Mouse (Mus musculus): ENCODE data around the gene Ptgfrn. TPM values are rescaled to one million over a fixed set of nuclear protein-coding genes. Genes with fewer than 3 reads are reported as not detected.

Ptgfrn gene
- total and polyA plus RNA-seq, 2 experiments from 2014 or later, result 5.2 to 61.5 TPM

GRCm38 (mm10) chr3:101007112-101007782, 102.8 kb downstream of the Ptgfrn start:
- WGBS, result 52% methylated on average over 5 of the region's 5 CpGs
- DNase-seq (ENCODE audit: low spot score) (no peak), ATAC-seq (ENCODE audit: insufficient read depth, low read depth) (no peak)
- TF ChIP-seq EP300 (IDR thresholded peaks at IDR 0.05; ENCODE audit: low read depth), result no peak
- H3K4me3 ChIP-seq (ENCODE audit: low read depth, low read length), result no peak overlapping the region
- no peak overlapping the region for H3K9ac ChIP-seq (replicated peaks; ENCODE audit: low read depth, low read length)
- no peaks in the 10 kb centered on the region for H3K36me3 ChIP-seq (replicated peaks; ENCODE audit: control insufficient read depth, insufficient read depth, low read length)
- H3K4me1 ChIP-seq (ENCODE audit: control insufficient read depth, insufficient read depth), result peaks cover 5% of the 10 kb centered on the region; the same call in 1 of the 2 replicates
- H3K27me3 ChIP-seq (ENCODE audit: control insufficient read depth, insufficient read depth, low read length), result no peaks in the 10 kb centered on the region
- H3K27ac ChIP-seq (ENCODE audit: low read depth), result no peak overlapping the region
- no peaks in the 10 kb centered on the region for H3K9me3 ChIP-seq (replicated peaks; ENCODE audit: control insufficient read depth, low read length)
- no peak overlapping the region for H3K4me2 ChIP-seq (ENCODE audit: low read depth, low read length)

DNA sequence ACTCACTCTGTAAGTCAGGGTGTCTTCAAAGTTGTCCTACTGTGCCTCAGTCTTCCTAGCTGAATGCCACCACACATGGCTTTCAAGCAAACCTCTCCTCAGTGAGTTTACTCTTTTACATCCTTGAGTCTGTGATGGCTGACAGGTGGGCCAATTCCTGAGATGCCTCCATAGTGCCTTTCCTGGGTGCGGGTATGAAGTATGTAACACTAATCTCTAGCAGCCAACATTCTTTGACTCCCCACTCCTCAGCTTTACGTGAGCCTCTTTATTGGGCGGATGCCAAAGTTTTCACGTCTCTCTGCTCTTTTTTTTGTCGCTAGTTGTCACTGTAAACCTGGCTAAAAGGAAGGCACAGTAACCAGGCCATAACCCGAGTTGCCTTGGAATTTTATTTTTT, 104.7 kb downstream of the Ptgfrn start:
- ATAC-seq (ENCODE audit: insufficient read depth, low read depth) (no peak), DNase-seq (ENCODE audit: low spot score) (no peak)
- Histone ChIP-seq H3K4me2 (ENCODE audit: low read depth, low read length) (no peak overlapping the region), H3K36me3 (replicated peaks; ENCODE audit: control insufficient read depth, insufficient read depth, low read length) (no peaks in the 10 kb centered on the region), H3K27me3 (ENCODE audit: control insufficient read depth, insufficient read depth, low read length) (no peaks in the 10 kb centered on the region), H3K9ac (replicated peaks; ENCODE audit: low read depth, low read length) (no peak overlapping the region), H3K9me3 (replicated peaks; ENCODE audit: control insufficient read depth, low read length) (no peaks in the 10 kb centered on the region), H3K27ac (ENCODE audit: low read depth) (no peak overlapping the region), H3K4me1 (ENCODE audit: control insufficient read depth, insufficient read depth) (no peaks in the 10 kb centered on the region), H3K4me3 (ENCODE audit: low read depth, low read length) (no peak overlapping the region)
- TF ChIP-seq CTCF (IDR thresholded peaks at IDR 0.05; ENCODE audit: low read depth), result no peak
- 50% methylated on average over 6 of the region's 6 CpGs for WGBS

- H3K9ac ChIP-seq (replicated peaks; ENCODE audit: low read depth, low read length), result no peak overlapping the region
- H3K9me3 ChIP-seq (replicated peaks; ENCODE audit: control insufficient read depth, low read length), result no peaks in the 10 kb centered on the region
- H3K27ac ChIP-seq (ENCODE audit: low read depth), result no peak overlapping the region
- TF ChIP-seq EP300 (IDR thresholded peaks at IDR 0.05; ENCODE audit: low read depth) (no peak), CTCF (IDR thresholded peaks at IDR 0.05; ENCODE audit: low read depth) (no peak)
- no peaks in the 10 kb centered on the region for H3K4me1 ChIP-seq (ENCODE audit: control insufficient read depth, insufficient read depth)
- ATAC-seq (ENCODE audit: insufficient read depth, low read depth) (no peak), DNase-seq (ENCODE audit: low spot score) (no peak)
- no peak overlapping the region for H3K4me3 ChIP-seq (ENCODE audit: low read depth, low read length)
- no peak overlapping the region for H3K4me2 ChIP-seq (ENCODE audit: low read depth, low read length)
- whole genome bisulfite sequencing, result 81% methylated on average over 15 of the region's 15 CpGs
- no peaks in the 10 kb centered on the region for H3K36me3 ChIP-seq (replicated peaks; ENCODE audit: control insufficient read depth, insufficient read depth, low read length)
- no peaks in the 10 kb centered on the region for H3K27me3 ChIP-seq (ENCODE audit: control insufficient read depth, insufficient read depth, low read length)
These were observed 106.3 kb downstream of the Ptgfrn start for GRCm38 (mm10) chr3:101003575-101004356.

DNA sequence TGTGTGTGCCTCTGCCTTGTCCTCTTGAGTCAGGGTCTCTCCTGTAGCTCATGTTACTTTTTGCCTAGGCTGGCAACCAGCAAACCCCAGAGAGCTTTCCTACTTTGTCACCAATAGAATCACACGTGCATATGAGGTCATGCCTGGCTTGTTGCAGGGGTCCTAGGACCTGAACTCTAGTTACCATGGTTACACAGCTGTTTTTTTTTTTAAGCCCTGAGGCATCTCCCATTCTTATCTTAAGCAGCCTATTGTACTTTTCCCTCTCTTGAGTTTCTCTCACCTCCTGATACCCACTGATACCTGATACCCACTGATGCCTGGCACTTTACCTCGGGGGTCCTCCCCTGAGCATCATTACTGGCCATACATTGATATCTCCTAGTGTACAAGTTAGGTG, 110.3 kb downstream of the Ptgfrn start:
- Histone ChIP-seq H3K4me2 (ENCODE audit: low read depth, low read length) (no peak overlapping the region), H3K9ac (replicated peaks; ENCODE audit: low read depth, low read length) (no peak overlapping the region), H3K4me3 (ENCODE audit: low read depth, low read length) (no peak overlapping the region), H3K27me3 (ENCODE audit: control insufficient read depth, insufficient read depth, low read length) (no peaks in the 10 kb centered on the region), H3K27ac (ENCODE audit: low read depth) (no peak overlapping the region), H3K4me1 (ENCODE audit: control insufficient read depth, insufficient read depth) (peaks cover 4% of the 10 kb centered on the region; the same call in 1 of the 2 replicates), H3K36me3 (replicated peaks; ENCODE audit: control insufficient read depth, insufficient read depth, low read length) (no peaks in the 10 kb centered on the region), H3K9me3 (replicated peaks; ENCODE audit: control insufficient read depth, low read length) (no peaks in the 10 kb centered on the region)
- DNase-seq (ENCODE audit: low spot score) (no peak), ATAC-seq (ENCODE audit: insufficient read depth, low read depth) (no peak)
- WGBS, result 24% methylated on average over 2 of the region's 2 CpGs
- TF ChIP-seq EP300 (IDR thresholded peaks at IDR 0.05; ENCODE audit: low read depth) (no peak), CTCF (IDR thresholded peaks at IDR 0.05; ENCODE audit: low read depth) (no peak)

- H3K27ac ChIP-seq (ENCODE audit: low read depth), result peak overlapping the region; percentile 32; the same call in 1 of the 2 replicates
- WGBS, result 19% methylated on average over 6 of the region's 6 CpGs
- H3K36me3 ChIP-seq (replicated peaks; ENCODE audit: control insufficient read depth, insufficient read depth, low read length), result no peaks in the 10 kb centered on the region
- H3K4me2 ChIP-seq (ENCODE audit: low read depth, low read length), result no peak overlapping the region
- H3K9ac ChIP-seq (replicated peaks; ENCODE audit: low read depth, low read length), result no peak overlapping the region
- no peaks in the 10 kb centered on the region for H3K9me3 ChIP-seq (replicated peaks; ENCODE audit: control insufficient read depth, low read length)
- H3K4me1 ChIP-seq (ENCODE audit: control insufficient read depth, insufficient read depth), result peaks cover 9% of the 10 kb centered on the region
- peak; percentile 60 for ATAC-seq (ENCODE audit: insufficient read depth, low read depth)
- TF ChIP-seq CTCF (IDR thresholded peaks at IDR 0.05; ENCODE audit: low read depth) (peak; percentile 81), EP300 (IDR thresholded peaks at IDR 0.05; ENCODE audit: low read depth) (no peak)
- H3K27me3 ChIP-seq (ENCODE audit: control insufficient read depth, insufficient read depth, low read length), result no peaks in the 10 kb centered on the region
- DNase-seq (ENCODE audit: low spot score), result peak; percentile 74
- H3K4me3 ChIP-seq (ENCODE audit: low read depth, low read length), result no peak overlapping the region
These were observed 111.2 kb downstream of the Ptgfrn start for GRCm38 (mm10) chr3:100998904-100999340.

All from heart, postnatal 0 days (tissue).